Mouse (Mus musculus): ENCODE results near the gene Gtf3c4.

DNA sequence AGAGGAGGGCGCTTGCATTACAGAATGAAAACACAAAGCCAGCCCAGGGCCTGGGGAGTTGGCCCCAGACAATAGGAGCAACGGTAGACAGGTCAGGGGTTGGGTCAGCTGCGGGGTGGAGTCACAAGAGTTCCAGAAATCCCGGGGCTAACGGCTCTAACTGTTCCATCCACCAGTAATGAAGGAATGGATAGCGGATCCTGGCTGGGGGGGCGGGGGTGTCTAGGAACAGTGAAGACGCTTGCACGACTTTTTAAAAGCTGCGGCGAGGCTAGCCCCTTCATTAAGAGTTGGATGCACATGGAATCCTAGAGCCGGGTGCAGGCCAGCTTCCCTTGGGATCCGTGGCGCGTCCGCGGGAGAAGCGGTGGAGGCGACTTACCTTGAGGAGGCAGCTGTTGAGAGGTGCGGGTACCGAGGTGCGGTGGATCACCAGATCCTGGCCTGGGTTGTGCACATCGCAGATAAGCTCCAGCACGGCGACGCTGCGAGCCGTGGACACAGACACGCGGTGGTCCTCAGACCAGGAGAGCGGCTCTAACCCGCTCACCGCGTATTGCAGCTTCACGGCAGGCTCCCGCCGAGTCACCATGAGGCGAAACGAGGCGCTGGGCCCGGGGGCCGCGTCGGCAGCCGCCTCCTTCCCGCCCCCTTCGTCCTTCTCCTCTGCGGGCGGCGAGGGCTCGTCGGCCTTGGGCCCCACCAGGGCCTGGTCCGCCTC is 499 bp downstream of the Gtf3c4 start:
- TF ChIP-seq POLR2A (IDR thresholded peaks at IDR 0.05; ENCODE audit: low read depth, low read length) (no peak), CTCF (conservative IDR thresholded peaks at IDR 0.05; ENCODE audit: insufficient read depth, insufficient read length, low read depth, low read length) (no peak)
